Mouse (Mus musculus) midbrain, embryonic 14.5 days (tissue): Measurements from ENCODE around the gene Mapk3. TPM values are rescaled to one million over a fixed set of nuclear protein-coding genes. Genes with fewer than 3 reads are reported as not detected.

Experiments
- ATAC-seq: fragments of 200-750 bp; cut with Nextera tagmentation; 2 replicates; pipeline ENCODE4 v1.8.0; 2017; ENCODE audit warnings: moderate number of reproducible peaks, moderate library complexity; ENCODE audit not compliant: low FRiP score, low TSS enrichment
- DNase-seq: peaks from one replicate; pipeline ENCODE4 v3.0.0-alpha.2; 2015
- H3K27ac ChIP-seq: fragments of 300-500 bp; sonication (generic); replicated peaks from 2 replicates; pipeline ENCODE4 v1.5.1; 2014; ENCODE audit warnings: mild to moderate bottlenecking, low read depth, low read length, moderate library complexity
- H3K27me3 ChIP-seq: fragments of 300-500 bp; sonication (generic); 2 replicates; pipeline ENCODE4 v1.6.1; 2014; ENCODE audit warnings: low read length, control low read depth, mixed read lengths; ENCODE audit not compliant: control insufficient read depth, insufficient read depth
- H3K36me3 ChIP-seq: fragments of 300-500 bp; sonication (generic); 2 replicates; pipeline ENCODE4 v1.6.1; 2014; ENCODE audit warnings: low read length, control low read depth; ENCODE audit not compliant: control insufficient read depth, insufficient read depth
- H3K4me1 ChIP-seq: fragments of 300-500 bp; sonication (generic); 2 replicates; pipeline ENCODE4 v1.6.1; 2014; ENCODE audit warnings: mild to moderate bottlenecking, antibody characterized with exemption, low read length, control low read depth; ENCODE audit not compliant: control insufficient read depth, insufficient read depth
- H3K4me2 ChIP-seq: fragments of 300-500 bp; sonication (generic); 2 replicates; pipeline ENCODE4 v1.6.1; 2014; ENCODE audit warnings: mild to moderate bottlenecking, low read length, moderate library complexity
- H3K4me3 ChIP-seq: fragments of 300-500 bp; sonication (generic); replicated peaks from 2 replicates; pipeline ENCODE4 v1.5.1; 2014; ENCODE audit warnings: low read depth, low read length
- H3K9ac ChIP-seq: fragments of 300-500 bp; sonication (generic); replicated peaks from 2 replicates; pipeline ENCODE4 v1.6.1; 2014; ENCODE audit warnings: mild to moderate bottlenecking, low read length, moderate library complexity
- H3K9me3 ChIP-seq: fragments of 300-500 bp; sonication (generic); 2 replicates; pipeline ENCODE4 v1.6.1; 2016; ENCODE audit warnings: low read length, control low read depth, mixed read lengths; ENCODE audit not compliant: control insufficient read depth
- WGBS: fragments of 180-500 bp; shearing (Covaris S2); extraction: QIAGEN DNeasy Blood & Tissue Kit; methylation state at CpG from one replicate; pipeline ENCODE4 v1.1.7; 2014; 5-methylcytosine and 5-hydroxymethylcytosine counted together
- polyA plus RNA-seq: library from polyadenylated mRNA; unstranded; fragments of >200 nt; fragmentation: Nextera tagmentation; extraction: Ambion mirVana; gene quantifications from 2 replicates; pipeline ENCODE4 v1.2.1, GENCODE M21; 2014

The Mapk3 gene
- polyA plus RNA-seq, result 78.4 and 110 TPM in 2 replicates

GRCm38 (mm10) chr7:126759050-126759671 lies at the start of gene Mapk3:
TSS of gene Mapk3 (plus strand) at chr7:126759601.
- peak; percentile 61 for ATAC-seq

GRCm38 (mm10) chr7:126710266-126710665 lies 49.1 kb upstream of the Mapk3 start:
- no peak for DNase-seq
- no peaks in the 10 kb centered on the region for H3K36me3 ChIP-seq
- H3K27ac ChIP-seq, result no peak overlapping the region
- 0 out of 2 replicates have a peak, but pooled peaks cover 2% of the 10 kb centered on the region for H3K4me1 ChIP-seq
- no peak overlapping the region for H3K9ac ChIP-seq
- H3K9me3 ChIP-seq, result no peaks in the 10 kb centered on the region
- H3K27me3 ChIP-seq, result no peaks in the 10 kb centered on the region
- ATAC-seq, result no peak
- H3K4me2 ChIP-seq, result no peak overlapping the region
- no peak overlapping the region for H3K4me3 ChIP-seq
- WGBS, result 73% methylated on average over 4 of the region's 4 CpGs

More at GRCm38 (mm10) chr7:126759050-126759671, at the start of gene Mapk3:
- H3K36me3 ChIP-seq, result peaks cover 20% of the 10 kb centered on the region
- H3K27ac ChIP-seq, result peak within 1 kb of the TSS; percentile 87
- peak within 1 kb of the TSS; percentile 70 for H3K9ac ChIP-seq
- H3K27me3 ChIP-seq, result no peaks in the 10 kb centered on the region
- peak within 1 kb of the TSS; percentile 88 for H3K4me2 ChIP-seq
- peak; percentile 96 for DNase-seq
- WGBS, result 2% methylated on average over 29 of the region's 38 CpGs
- no peaks in the 10 kb centered on the region for H3K9me3 ChIP-seq
- peaks cover 15% of the 10 kb centered on the region for H3K4me1 ChIP-seq
- H3K4me3 ChIP-seq, result peak within 1 kb of the TSS; percentile 61

- ATAC-seq, result no peak
- no peaks in the 10 kb centered on the region for H3K4me1 ChIP-seq
- H3K4me3 ChIP-seq, result no peak overlapping the region
- 78% methylated on average over 3 of the region's 3 CpGs for WGBS
- H3K4me2 ChIP-seq, result no peak overlapping the region
- H3K9ac ChIP-seq, result no peak overlapping the region
- no peaks in the 10 kb centered on the region for H3K27me3 ChIP-seq
- no peaks in the 10 kb centered on the region for H3K36me3 ChIP-seq
- no peaks in the 10 kb centered on the region for H3K9me3 ChIP-seq
- DNase-seq, result no peak
- H3K27ac ChIP-seq, result no peak overlapping the region
Measured at GRCm38 (mm10) chr7:126711910-126712309, 47.5 kb upstream of the Mapk3 start.

GRCm38 (mm10) chr7:126715679-126716078 lies 43.7 kb upstream of the Mapk3 start:
- no peak for DNase-seq
- H3K27me3 ChIP-seq, result no peaks in the 10 kb centered on the region
- 84% methylated on average over 4 of the region's 4 CpGs for WGBS

GRCm38 (mm10) chr7:126717566-126717965 lies 41.8 kb upstream of the Mapk3 start:
- H3K4me1 ChIP-seq, result no peaks in the 10 kb centered on the region
- H3K9ac ChIP-seq, result no peak overlapping the region
- H3K36me3 ChIP-seq, result no peaks in the 10 kb centered on the region
- no peaks in the 10 kb centered on the region for H3K27me3 ChIP-seq
- H3K4me3 ChIP-seq, result no peak overlapping the region
- 95% methylated on average over 3 of the region's 3 CpGs for WGBS
- DNase-seq (no peak), ATAC-seq (no peak)
- H3K9me3 ChIP-seq, result no peaks in the 10 kb centered on the region
- H3K4me2 ChIP-seq, result no peak overlapping the region
- no peak overlapping the region for H3K27ac ChIP-seq

More at GRCm38 (mm10) chr7:126715679-126716078, 43.7 kb upstream of the Mapk3 start:
- Histone ChIP-seq H3K4me3 (no peak overlapping the region), H3K27ac (no peak overlapping the region), H3K9ac (no peak overlapping the region), H3K9me3 (no peaks in the 10 kb centered on the region), H3K4me1 (no peaks in the 10 kb centered on the region), H3K4me2 (no peak overlapping the region), H3K36me3 (no peaks in the 10 kb centered on the region)
- no peak for ATAC-seq

- ATAC-seq (no peak), DNase-seq (no peak)
- WGBS, result 98% methylated on average over 5 of the region's 5 CpGs
- Histone ChIP-seq H3K4me2 (no peak overlapping the region), H3K36me3 (no peaks in the 10 kb centered on the region), H3K27ac (no peak overlapping the region), H3K27me3 (no peaks in the 10 kb centered on the region), H3K9ac (no peak overlapping the region), H3K4me3 (no peak overlapping the region), H3K9me3 (no peaks in the 10 kb centered on the region), H3K4me1 (no peaks in the 10 kb centered on the region)
Measured at GRCm38 (mm10) chr7:126718787-126719337, 40.5 kb upstream of the Mapk3 start.

GRCm38 (mm10) chr7:126721635-126722034 lies 37.8 kb upstream of the Mapk3 start:
- no peaks in the 10 kb centered on the region for H3K9me3 ChIP-seq
- no peak overlapping the region for H3K4me3 ChIP-seq
- H3K36me3 ChIP-seq, result no peaks in the 10 kb centered on the region
- ATAC-seq, result no peak
- no peak overlapping the region for H3K4me2 ChIP-seq
- no peak overlapping the region for H3K27ac ChIP-seq
- WGBS, result 92% methylated on average over 13 of the region's 13 CpGs
- DNase-seq, result no peak
- H3K27me3 ChIP-seq, result no peaks in the 10 kb centered on the region
- H3K4me1 ChIP-seq, result no peaks in the 10 kb centered on the region
- no peak overlapping the region for H3K9ac ChIP-seq

- 77% methylated on average over 3 of the region's 3 CpGs for WGBS
- H3K4me3 ChIP-seq, result no peak overlapping the region
- no peak overlapping the region for H3K27ac ChIP-seq
- ATAC-seq (no peak), DNase-seq (no peak)
- no peak overlapping the region for H3K9ac ChIP-seq
- H3K27me3 ChIP-seq, result no peaks in the 10 kb centered on the region
- no peaks in the 10 kb centered on the region for H3K9me3 ChIP-seq
- H3K36me3 ChIP-seq, result no peaks in the 10 kb centered on the region
- no peak overlapping the region for H3K4me2 ChIP-seq
- H3K4me1 ChIP-seq, result no peaks in the 10 kb centered on the region
Measured at GRCm38 (mm10) chr7:126725077-126725476, 34.3 kb upstream of the Mapk3 start.

- Histone ChIP-seq H3K4me3 (no peak overlapping the region), H3K4me1 (no peaks in the 10 kb centered on the region), H3K9me3 (no peaks in the 10 kb centered on the region), H3K9ac (no peak overlapping the region), H3K27me3 (no peaks in the 10 kb centered on the region), H3K27ac (no peak overlapping the region), H3K36me3 (no peaks in the 10 kb centered on the region), H3K4me2 (no peak overlapping the region)
- no peak for ATAC-seq
- DNase-seq, result no peak
- 78% methylated on average over 5 of the region's 5 CpGs for WGBS
Measured at GRCm38 (mm10) chr7:126725667-126726066, 33.7 kb upstream of the Mapk3 start.
